Mouse (Mus musculus) cerebellum, adult 2 months (tissue): ENCODE results near the gene Cluap1.

Experiments
- CTCF ChIP-seq: fragments of 200-500 bp; IDR thresholded peaks from 2 replicates; pipeline ENCODE4 v1.5.1; 2011; ENCODE audit warnings: low read depth, mild to moderate bottlenecking, control low read depth, low read length, moderate library complexity, borderline replicate concordance; ENCODE audit not compliant: insufficient read depth
- POLR2A ChIP-seq: fragments of 200-500 bp; IDR thresholded peaks from 2 replicates; pipeline ENCODE4 v1.6.1; 2011; ENCODE audit warnings: low read length, control low read depth, borderline replicate concordance; ENCODE audit not compliant: insufficient read depth

- TF ChIP-seq CTCF: no peak
- TF ChIP-seq POLR2A: no peak
These were observed 36.8 kb upstream of the Cluap1 start for GRCm38 (mm10) chr16:3871815-3872214.
